Mouse (Mus musculus): ENCODE measurements around the gene Rab15.

DNA sequence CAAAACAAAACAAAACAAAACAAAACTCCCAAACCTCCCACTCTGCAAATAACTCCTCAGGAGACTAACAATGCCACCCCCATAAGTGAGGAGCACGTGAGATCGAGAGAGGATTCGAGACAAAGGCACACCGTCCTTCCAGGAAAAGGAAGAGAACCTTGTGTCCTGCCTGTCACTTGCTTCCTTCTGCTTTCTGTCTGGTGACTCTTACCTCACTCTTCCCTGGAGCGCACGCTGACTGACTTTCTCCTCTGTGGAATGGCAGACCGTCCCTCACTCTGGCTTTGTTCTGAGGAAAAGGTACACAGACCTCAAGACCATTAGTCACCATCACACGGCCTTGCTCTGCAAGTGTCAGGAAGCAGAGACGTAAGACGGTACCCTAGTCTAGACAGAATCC, 9.2 kb downstream of the Rab15 start:
- TF ChIP-seq CTCF (IDR thresholded peaks at IDR 0.05; ENCODE audit: low read depth) (no peak), EP300 (IDR thresholded peaks at IDR 0.05; ENCODE audit: low read depth) (no peak)

Data from liver, postnatal 0 days (tissue).